Mouse (Mus musculus): ENCODE results near the gene Frmpd4.

DNA sequence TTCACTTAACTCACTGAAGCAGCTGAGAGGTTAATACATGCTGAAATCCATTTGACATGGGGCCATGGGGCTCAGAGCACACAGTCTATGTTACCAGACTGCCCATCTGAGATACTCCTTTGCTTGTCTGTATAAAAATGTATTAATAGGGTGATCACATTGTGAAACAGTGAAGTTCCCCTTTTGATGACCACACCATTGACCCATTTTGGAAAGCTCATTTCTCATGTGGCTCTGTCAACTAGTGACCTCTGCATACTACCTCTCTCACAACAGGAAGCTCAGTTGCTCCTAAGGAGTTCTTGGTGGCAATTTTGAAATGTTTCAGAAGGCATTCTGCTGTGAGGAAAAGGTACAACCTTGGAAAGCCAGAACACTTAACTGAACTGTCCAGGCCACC lies 1142.1 kb downstream of the Frmpd4 start:
- TF ChIP-seq GATA1 (IDR thresholded peaks at IDR 0.05; ENCODE audit: low read length) = no peak
- no peak for TF ChIP-seq TAL1 (IDR thresholded peaks at IDR 0.05; ENCODE audit: low read length)

Measured in erythroblast, embryonic 14.5 days (primary cell).